Mouse (Mus musculus): ENCODE data around the gene Tbx1. TPM values are rescaled to one million over a fixed set of nuclear protein-coding genes. Genes with fewer than 3 reads are reported as not detected.

The Tbx1 gene
- polyA plus RNA-seq, 1 experiment from 2014 or later: 7.4 TPM

DNA sequence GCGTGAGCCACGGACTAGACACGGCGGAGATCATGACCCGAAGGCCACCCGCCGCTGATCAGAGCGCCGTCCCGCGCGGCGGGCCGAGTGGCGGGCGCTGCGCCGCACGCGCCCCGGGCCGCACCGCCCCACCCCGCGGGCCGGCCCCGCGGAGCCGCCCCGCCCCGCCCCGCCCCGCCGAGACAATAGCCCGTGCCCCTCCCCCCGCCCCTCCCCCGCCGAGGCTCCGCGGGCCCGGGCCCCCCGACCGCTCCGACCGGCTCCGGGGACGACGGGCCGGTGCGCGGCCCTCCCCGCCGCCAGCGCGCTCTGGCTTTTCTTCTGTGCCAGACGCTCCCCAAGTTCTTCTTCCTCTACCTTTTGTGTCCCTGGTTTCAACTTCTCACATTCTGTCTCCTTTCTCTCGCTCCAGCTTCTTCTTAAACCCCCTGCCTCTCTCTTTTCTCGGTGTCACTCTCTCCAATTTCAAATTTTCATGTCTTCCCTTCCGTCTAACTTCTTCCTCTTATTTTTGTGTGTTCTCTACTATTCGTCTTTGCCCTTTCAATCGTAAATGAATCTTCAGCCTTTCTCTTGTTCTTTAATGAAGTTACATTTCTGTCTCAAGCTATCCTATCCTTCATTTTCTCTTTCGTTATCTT lies 3.4 kb downstream of the Tbx1 start:
- Histone ChIP-seq H3K27ac (ENCODE audit: low read depth, low read length) (no peak overlapping the region), H3K36me3 (ENCODE audit: control insufficient read depth, insufficient read depth, low read length) (no peaks in the 10 kb centered on the region), H3K4me2 (replicated peaks; ENCODE audit: low read depth, low read length) (peak overlapping the region; percentile 77), H3K4me1 (replicated peaks; ENCODE audit: control insufficient read depth, insufficient read depth, low read length) (peaks cover 19% of the 10 kb centered on the region), H3K27me3 (ENCODE audit: control insufficient read depth, insufficient read depth, low read length) (peaks cover 97% of the 10 kb centered on the region), H3K9me3 (ENCODE audit: control insufficient read depth, low read length) (no peaks in the 10 kb centered on the region), H3K9ac (ENCODE audit: low read depth, low read length) (peak overlapping the region; percentile 54), H3K4me3 (ENCODE audit: low read depth, low read length) (peak overlapping the region; percentile 44)
- DNase-seq (ENCODE audit: low spot score) (peak; percentile 52), ATAC-seq (ENCODE audit: low FRiP score) (no peak)
- WGBS: under 1% methylated on average over 13 of the region's 62 CpGs

GRCm38 (mm10) chr16:18586076-18586905 lies 4.2 kb downstream of the Tbx1 start:
- peak overlapping the region; percentile 44 for H3K4me3 ChIP-seq (ENCODE audit: low read depth, low read length)
- peaks cover 96% of the 10 kb centered on the region for H3K27me3 ChIP-seq (ENCODE audit: control insufficient read depth, insufficient read depth, low read length)
- H3K9me3 ChIP-seq (ENCODE audit: control insufficient read depth, low read length): no peaks in the 10 kb centered on the region
- H3K9ac ChIP-seq (ENCODE audit: low read depth, low read length): peak overlapping the region; percentile 54
- H3K27ac ChIP-seq (ENCODE audit: low read depth, low read length): no peak overlapping the region
- peaks cover 16% of the 10 kb centered on the region for H3K4me1 ChIP-seq (replicated peaks; ENCODE audit: control insufficient read depth, insufficient read depth, low read length)
- DNase-seq (ENCODE audit: low spot score) (peak; percentile 71), ATAC-seq (ENCODE audit: low FRiP score) (no peak)
- under 1% methylated on average over 83 of the region's 83 CpGs for WGBS
- peak overlapping the region; percentile 77 for H3K4me2 ChIP-seq (replicated peaks; ENCODE audit: low read depth, low read length)
- H3K36me3 ChIP-seq (ENCODE audit: control insufficient read depth, insufficient read depth, low read length): no peaks in the 10 kb centered on the region

DNA sequence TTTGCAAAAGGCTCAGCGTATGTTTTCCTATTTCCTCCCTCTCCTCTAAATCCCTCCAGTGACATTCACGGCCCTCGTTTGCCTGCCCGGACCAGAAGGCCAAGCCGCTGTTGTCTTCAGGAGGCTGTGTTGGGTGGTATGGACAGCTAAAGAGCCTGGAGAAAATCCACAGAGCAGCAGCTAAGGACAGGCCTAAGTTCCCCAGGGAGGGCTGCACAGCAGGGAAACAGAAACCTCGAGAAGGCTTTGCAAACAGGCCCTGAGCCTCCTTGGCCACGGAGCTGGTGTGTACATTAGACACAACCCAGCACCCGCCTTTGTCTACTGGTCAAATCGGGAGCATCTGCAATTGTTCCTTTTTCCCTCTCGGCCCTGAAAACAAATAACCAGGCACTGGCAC lies 4.8 kb downstream of the Tbx1 start:
- Histone ChIP-seq H3K27ac (ENCODE audit: low read depth, low read length) (no peak overlapping the region), H3K27me3 (ENCODE audit: control insufficient read depth, insufficient read depth, low read length) (peaks cover 96% of the 10 kb centered on the region), H3K4me3 (ENCODE audit: low read depth, low read length) (peak overlapping the region; percentile 44), H3K4me2 (replicated peaks; ENCODE audit: low read depth, low read length) (peak overlapping the region; percentile 77; the same call in 1 of the 2 replicates), H3K36me3 (ENCODE audit: control insufficient read depth, insufficient read depth, low read length) (no peaks in the 10 kb centered on the region), H3K4me1 (replicated peaks; ENCODE audit: control insufficient read depth, insufficient read depth, low read length) (peaks cover 13% of the 10 kb centered on the region), H3K9ac (ENCODE audit: low read depth, low read length) (no peak overlapping the region), H3K9me3 (ENCODE audit: control insufficient read depth, low read length) (no peaks in the 10 kb centered on the region)
- DNase-seq (ENCODE audit: low spot score) (no peak), ATAC-seq (ENCODE audit: low FRiP score) (no peak)
- 0% methylated on average over 10 of the region's 10 CpGs for WGBS

DNA sequence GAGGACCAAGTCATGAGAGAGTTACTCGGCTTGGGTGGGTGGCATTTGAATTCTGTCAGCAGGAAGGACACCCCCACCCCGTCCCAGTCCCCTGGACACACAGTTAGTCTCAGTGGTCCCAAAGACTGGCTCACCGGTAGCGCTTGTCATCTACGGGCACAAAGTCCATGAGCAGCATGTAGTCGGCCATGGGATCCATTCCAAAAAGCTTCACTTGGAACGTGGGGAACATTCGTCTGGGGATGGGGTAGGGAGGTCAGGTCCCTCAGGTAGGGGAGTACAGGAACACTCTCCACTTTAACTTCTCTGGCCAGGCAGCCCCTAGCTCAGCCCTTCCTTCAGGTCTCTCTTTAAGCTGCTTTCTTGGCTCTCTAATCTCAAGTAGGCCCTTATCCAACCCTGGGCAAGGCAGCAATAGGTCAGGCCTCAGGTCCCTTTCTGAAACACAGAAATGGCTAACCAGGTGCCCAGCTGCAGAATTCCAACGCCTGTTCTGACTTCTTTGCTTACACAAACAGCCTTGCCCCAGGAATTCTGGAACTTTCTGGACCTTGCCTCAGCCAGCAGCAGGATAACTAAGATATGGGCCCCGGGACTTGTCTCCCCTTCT lies 5.5 kb downstream of the Tbx1 start:
- Histone ChIP-seq H3K36me3 (ENCODE audit: control insufficient read depth, insufficient read depth, low read length) (no peaks in the 10 kb centered on the region), H3K4me3 (ENCODE audit: low read depth, low read length) (peak overlapping the region; percentile 44), H3K9me3 (ENCODE audit: control insufficient read depth, low read length) (no peaks in the 10 kb centered on the region), H3K9ac (ENCODE audit: low read depth, low read length) (no peak overlapping the region), H3K4me2 (replicated peaks; ENCODE audit: low read depth, low read length) (peak overlapping the region; percentile 3; the same call in 1 of the 2 replicates), H3K27me3 (ENCODE audit: control insufficient read depth, insufficient read depth, low read length) (peaks cover 96% of the 10 kb centered on the region), H3K27ac (ENCODE audit: low read depth, low read length) (no peak overlapping the region), H3K4me1 (replicated peaks; ENCODE audit: control insufficient read depth, insufficient read depth, low read length) (peaks cover 9% of the 10 kb centered on the region)
- 9% methylated on average over 10 of the region's 10 CpGs for WGBS
- DNase-seq (ENCODE audit: low spot score): no peak
- ATAC-seq (ENCODE audit: low FRiP score): no peak

- ATAC-seq (ENCODE audit: low FRiP score) (no peak), DNase-seq (ENCODE audit: low spot score) (peak; percentile 36)
- Histone ChIP-seq H3K36me3 (ENCODE audit: control insufficient read depth, insufficient read depth, low read length) (no peaks in the 10 kb centered on the region), H3K4me1 (replicated peaks; ENCODE audit: control insufficient read depth, insufficient read depth, low read length) (peaks cover 9% of the 10 kb centered on the region), H3K9ac (ENCODE audit: low read depth, low read length) (no peak overlapping the region), H3K27me3 (ENCODE audit: control insufficient read depth, insufficient read depth, low read length) (peaks cover 93% of the 10 kb centered on the region), H3K27ac (ENCODE audit: low read depth, low read length) (no peak overlapping the region), H3K4me2 (replicated peaks; ENCODE audit: low read depth, low read length) (0 out of 2 replicates have a peak overlapping the region, but pooled peaks have one; percentile 7), H3K9me3 (ENCODE audit: control insufficient read depth, low read length) (no peaks in the 10 kb centered on the region), H3K4me3 (ENCODE audit: low read depth, low read length) (no peak overlapping the region)
- 9% methylated on average over 10 of the region's 10 CpGs for WGBS
Observed at GRCm38 (mm10) chr16:18583673-18584357, 6.7 kb downstream of the Tbx1 start.

GRCm38 (mm10) chr16:18583169-18583568 lies 7.3 kb downstream of the Tbx1 start:
- 9% methylated on average over 10 of the region's 10 CpGs for WGBS
- H3K27ac ChIP-seq (ENCODE audit: low read depth, low read length): no peak overlapping the region
- H3K4me1 ChIP-seq (replicated peaks; ENCODE audit: control insufficient read depth, insufficient read depth, low read length): peaks cover 9% of the 10 kb centered on the region
- no peaks in the 10 kb centered on the region for H3K36me3 ChIP-seq (ENCODE audit: control insufficient read depth, insufficient read depth, low read length)
- H3K27me3 ChIP-seq (ENCODE audit: control insufficient read depth, insufficient read depth, low read length): peaks cover 92% of the 10 kb centered on the region
- no peak for ATAC-seq (ENCODE audit: low FRiP score)
- DNase-seq (ENCODE audit: low spot score): peak; percentile 42
- H3K9me3 ChIP-seq (ENCODE audit: control insufficient read depth, low read length): no peaks in the 10 kb centered on the region
- no peak overlapping the region for H3K9ac ChIP-seq (ENCODE audit: low read depth, low read length)
- no peak overlapping the region for H3K4me3 ChIP-seq (ENCODE audit: low read depth, low read length)
- H3K4me2 ChIP-seq (replicated peaks; ENCODE audit: low read depth, low read length): peak overlapping the region; percentile 49; the same call in 1 of the 2 replicates

DNA sequence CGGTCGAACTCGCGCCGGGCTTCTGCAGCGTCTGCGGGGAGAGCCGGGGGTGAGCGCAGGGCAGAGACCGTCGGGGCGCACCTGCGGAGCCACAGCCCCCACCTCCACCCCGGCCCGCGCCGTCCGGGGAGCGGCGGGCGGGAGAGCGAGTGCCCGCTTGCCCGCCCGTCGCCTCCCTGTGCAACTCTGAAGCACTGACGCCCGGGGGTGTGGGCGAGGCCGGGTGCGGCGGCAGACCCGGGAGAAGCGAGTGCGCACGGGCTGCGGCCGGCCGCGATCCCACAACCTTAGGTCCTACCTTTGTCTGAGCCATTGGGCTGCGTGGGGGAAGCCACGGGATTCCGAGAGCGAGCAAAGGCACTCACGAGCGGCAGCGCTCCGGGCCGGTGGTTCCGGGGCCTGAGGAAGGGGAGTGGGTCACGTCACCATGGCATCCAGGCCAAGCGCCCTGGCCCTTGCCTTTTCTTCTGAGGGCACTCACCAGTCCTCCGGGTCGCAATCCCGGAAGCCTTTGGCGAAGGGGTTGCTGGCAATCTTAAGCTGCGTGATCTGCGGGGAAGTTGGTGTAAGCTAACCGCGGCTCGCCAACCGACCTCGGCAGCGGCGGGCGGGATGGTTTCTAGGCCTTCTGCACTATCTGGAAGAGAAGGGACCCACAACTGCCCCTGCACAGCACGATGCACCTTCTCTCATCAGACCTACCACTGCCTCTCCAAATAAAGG lies 7.9 kb downstream of the Tbx1 start:
- ATAC-seq (ENCODE audit: low FRiP score) (no peak), DNase-seq (ENCODE audit: low spot score) (peak; percentile 57)
- H3K9ac ChIP-seq (ENCODE audit: low read depth, low read length): 0 out of 2 replicates have a peak overlapping the region, but pooled peaks have one; percentile 4

More for the DNA sequence above, 7.9 kb downstream of the Tbx1 start:
- Histone ChIP-seq H3K27me3 (ENCODE audit: control insufficient read depth, insufficient read depth, low read length) (peaks cover 88% of the 10 kb centered on the region), H3K27ac (ENCODE audit: low read depth, low read length) (no peak overlapping the region; the same call in 1 of the 2 replicates), H3K4me2 (replicated peaks; ENCODE audit: low read depth, low read length) (peak overlapping the region; percentile 49), H3K4me3 (ENCODE audit: low read depth, low read length) (peak overlapping the region; percentile 25), H3K9me3 (ENCODE audit: control insufficient read depth, low read length) (no peaks in the 10 kb centered on the region), H3K4me1 (replicated peaks; ENCODE audit: control insufficient read depth, insufficient read depth, low read length) (peaks cover 7% of the 10 kb centered on the region), H3K36me3 (ENCODE audit: control insufficient read depth, insufficient read depth, low read length) (no peaks in the 10 kb centered on the region)
- WGBS: under 1% methylated on average over 58 of the region's 67 CpGs

All from hindbrain, embryonic 11.5 days (tissue).